Mouse (Mus musculus) CD8-positive naive resting alpha-beta T cell, adult 2 months (primary cell): ENCODE data around the gene Npas2.

Source experiments
- DNase-seq, 2 experiments: peaks; one replicate each; pipeline ENCODE4 v3.0.0; 2022; ENCODE audit warnings: low read depth in 2 of 2, low spot score in 2 of 2

Gene Npas2

GRCm38 (mm10) chr1:39330857-39331594 lies 137.5 kb downstream of the Npas2 start:
- no peak for DNase-seq

GRCm38 (mm10) chr1:39332456-39332855 lies 138.9 kb downstream of the Npas2 start:
- DNase-seq: no peak

GRCm38 (mm10) chr1:39335561-39336196 lies 142.1 kb downstream of the Npas2 start:
- no peak for DNase-seq

GRCm38 (mm10) chr1:39336788-39337187 lies 143.3 kb downstream of the Npas2 start:
- no peak for DNase-seq

GRCm38 (mm10) chr1:39338831-39339230 lies 145.3 kb downstream of the Npas2 start:
- no peak for DNase-seq

- no peak for DNase-seq
These were observed 145.9 kb downstream of the Npas2 start for GRCm38 (mm10) chr1:39339455-39339854.

- no peak for DNase-seq
These were observed 146.6 kb downstream of the Npas2 start for GRCm38 (mm10) chr1:39340156-39340555.

GRCm38 (mm10) chr1:39340647-39341046 lies 147.1 kb downstream of the Npas2 start:
- DNase-seq: peak; percentile 33 to 46

GRCm38 (mm10) chr1:39341807-39342206 lies 148.3 kb downstream of the Npas2 start:
- no peak for DNase-seq

GRCm38 (mm10) chr1:39343242-39343641 lies 149.7 kb downstream of the Npas2 start:
- no peak for DNase-seq

- no peak for DNase-seq
These were observed 151.6 kb downstream of the Npas2 start for GRCm38 (mm10) chr1:39344981-39345600.

GRCm38 (mm10) chr1:39349001-39349400 lies 155.5 kb downstream of the Npas2 start:
- DNase-seq: no peak

- no peak for DNase-seq
These were observed 155.9 kb downstream of the Npas2 start for GRCm38 (mm10) chr1:39349427-39349826.

GRCm38 (mm10) chr1:39361754-39362514 lies 168.4 kb downstream of the Npas2 start:
- DNase-seq: no peak

GRCm38 (mm10) chr1:39362515-39362893 lies 169.0 kb downstream of the Npas2 start:
- no peak for DNase-seq

- DNase-seq: no peak
These were observed 172.0 kb downstream of the Npas2 start for GRCm38 (mm10) chr1:39365562-39365961.

- peak in 1 of 2 experiments; percentile 9 for DNase-seq
These were observed 173.5 kb downstream of the Npas2 start for GRCm38 (mm10) chr1:39367045-39367444.

GRCm38 (mm10) chr1:39367601-39368266 lies 174.2 kb downstream of the Npas2 start, which contains the start of gene Rpl31:
Rpl31 (plus strand) TSS chr1:39367842.
- DNase-seq: peak; percentile 93 to 98

- DNase-seq: no peak
These were observed 174.8 kb downstream of the Npas2 start for GRCm38 (mm10) chr1:39368267-39368841.

- DNase-seq: no peak
These were observed 176.9 kb downstream of the Npas2 start for GRCm38 (mm10) chr1:39370431-39370830.
